Mouse (Mus musculus): Measurements from ENCODE around the gene P4ha1.
"Not testable (repeated sequence)": the region's sequence is repeated elsewhere in the genome, so short reads cannot be mapped to it uniquely, and the experiment has no call there.

P4ha1 gene

GRCm38 (mm10) chr10:59323100-59323487 lies at the start of gene P4ha1:
TSS of gene P4ha1 (plus strand) at chr10:59323296.
- peak; percentile 99 for DNase-seq (ENCODE audit: low spot score)

- DNase-seq (ENCODE audit: low spot score), result no peak
Measured at GRCm38 (mm10) chr10:59275745-59276144, 47.4 kb upstream of the P4ha1 start.

GRCm38 (mm10) chr10:59277116-59277515 lies 46.0 kb upstream of the P4ha1 start:
- DNase-seq (ENCODE audit: low spot score), result no peak

- DNase-seq (ENCODE audit: low spot score), result no peak
Measured at GRCm38 (mm10) chr10:59277729-59278475, 45.2 kb upstream of the P4ha1 start.

- DNase-seq (ENCODE audit: low spot score), result no peak
Measured at GRCm38 (mm10) chr10:59283164-59283563, 39.9 kb upstream of the P4ha1 start.

GRCm38 (mm10) chr10:59283749-59284148 lies 39.3 kb upstream of the P4ha1 start:
- no peak for DNase-seq (ENCODE audit: low spot score)

- no peak for DNase-seq (ENCODE audit: low spot score)
Measured at GRCm38 (mm10) chr10:59285530-59285929, 37.6 kb upstream of the P4ha1 start.

GRCm38 (mm10) chr10:59287251-59287650 lies 35.8 kb upstream of the P4ha1 start:
- DNase-seq (ENCODE audit: low spot score), result no peak

GRCm38 (mm10) chr10:59287662-59288061 lies 35.4 kb upstream of the P4ha1 start:
- no peak for DNase-seq (ENCODE audit: low spot score)

GRCm38 (mm10) chr10:59289062-59289461 lies 34.0 kb upstream of the P4ha1 start:
- no peak for DNase-seq (ENCODE audit: low spot score)

- no peak for DNase-seq (ENCODE audit: low spot score)
Measured at GRCm38 (mm10) chr10:59291536-59291935, 31.6 kb upstream of the P4ha1 start.

GRCm38 (mm10) chr10:59292079-59292478 lies 31.0 kb upstream of the P4ha1 start:
- DNase-seq (ENCODE audit: low spot score), result no peak

GRCm38 (mm10) chr10:59292558-59292957 lies 30.5 kb upstream of the P4ha1 start:
- DNase-seq (ENCODE audit: low spot score), result peak; percentile 86

- peak; percentile 84 for DNase-seq (ENCODE audit: low spot score)
Measured at GRCm38 (mm10) chr10:59295241-59295811, 27.8 kb upstream of the P4ha1 start.

GRCm38 (mm10) chr10:59296261-59296660 lies 26.8 kb upstream of the P4ha1 start:
- DNase-seq (ENCODE audit: low spot score), result peak; percentile 91

GRCm38 (mm10) chr10:59302671-59303070 lies 20.4 kb upstream of the P4ha1 start:
- DNase-seq (ENCODE audit: low spot score), result not testable (repeated sequence)

GRCm38 (mm10) chr10:59308993-59309715 lies 13.9 kb upstream of the P4ha1 start:
- DNase-seq (ENCODE audit: low spot score), result peak; percentile 72

GRCm38 (mm10) chr10:59310124-59310523 lies 13.0 kb upstream of the P4ha1 start:
- no peak for DNase-seq (ENCODE audit: low spot score)

GRCm38 (mm10) chr10:59310691-59311457 lies 12.2 kb upstream of the P4ha1 start:
- DNase-seq (ENCODE audit: low spot score), result no peak

GRCm38 (mm10) chr10:59311881-59312280 lies 11.2 kb upstream of the P4ha1 start:
- no peak for DNase-seq (ENCODE audit: low spot score)

- peak; percentile 22 for DNase-seq (ENCODE audit: low spot score)
Measured at GRCm38 (mm10) chr10:59321112-59321511, 2.0 kb upstream of the P4ha1 start.

- peak; percentile 34 for DNase-seq (ENCODE audit: low spot score)
Measured at GRCm38 (mm10) chr10:59322271-59322670, 825 bp upstream of the P4ha1 start.

All from testis, postnatal 10 days (tissue).